Mouse (Mus musculus): ENCODE results near the gene Spin2d.
"Not testable (repeated sequence)": the region's sequence is repeated elsewhere in the genome, so short reads cannot be mapped to it uniquely, and the experiment has no call there.

GRCm38 (mm10) chrX:73191934-73192333, 15.1 kb upstream of the Spin2d start, which contains the start of gene Xlr3b:
- not testable (repeated sequence) for TF ChIP-seq POLR2A (IDR thresholded peaks at IDR 0.05; ENCODE audit: low read depth, low read length); CTCF (IDR thresholded peaks at IDR 0.05; ENCODE audit: extremely low read depth, insufficient read length, insufficient replicate concordance, low read depth, low read length)
